Mouse (Mus musculus) lung, adult 18-20 months (tissue): ENCODE data around the gene Amn1.
"Not testable (repeated sequence)": the region's sequence is repeated elsewhere in the genome, so short reads cannot be mapped to it uniquely, and the experiment has no call there.

ENCODE experiments used
- DNase-seq, 2 experiments: peaks; one replicate each; pipeline ENCODE4 v3.0.0; 2022; ENCODE audit warnings: mixed read lengths in 2 of 2

The Amn1 gene

GRCm38 (mm10) chr6:149154116-149155030 is 34.1 kb downstream of the Amn1 start:
- no peak for DNase-seq

GRCm38 (mm10) chr6:149153473-149154115 is 34.9 kb downstream of the Amn1 start:
- no peak for DNase-seq

GRCm38 (mm10) chr6:149152119-149152518 is 36.4 kb downstream of the Amn1 start:
- DNase-seq: no peak

GRCm38 (mm10) chr6:149148436-149149229 is 39.9 kb downstream of the Amn1 start:
- DNase-seq: no peak

GRCm38 (mm10) chr6:149145143-149145542 is 43.4 kb downstream of the Amn1 start:
- DNase-seq: no peak

- peak; percentile 90 to 92 for DNase-seq
Observed at GRCm38 (mm10) chr6:149141393-149142173, 46.9 kb downstream of the Amn1 start.

- DNase-seq: no peak
Observed at GRCm38 (mm10) chr6:149139471-149139870, 49.0 kb downstream of the Amn1 start, which contains the start of gene Etfbkmt. Etfbkmt (plus strand) TSS chr6:149139849.

GRCm38 (mm10) chr6:149139011-149139410 is 49.5 kb downstream of the Amn1 start:
- DNase-seq: no peak

- DNase-seq: no peak
Observed at GRCm38 (mm10) chr6:149137936-149138335, 50.6 kb downstream of the Amn1 start.

GRCm38 (mm10) chr6:149135631-149136030 is 52.9 kb downstream of the Amn1 start:
- DNase-seq: no peak

GRCm38 (mm10) chr6:149134391-149135150 is 53.9 kb downstream of the Amn1 start:
- DNase-seq: no peak

GRCm38 (mm10) chr6:149132311-149133077 is 56.0 kb downstream of the Amn1 start:
- peak in 1 of 2 experiments; percentile 36 for DNase-seq

GRCm38 (mm10) chr6:149131111-149131510 is 57.4 kb downstream of the Amn1 start:
- DNase-seq: no peak

- not testable (repeated sequence) for DNase-seq
Observed at GRCm38 (mm10) chr6:149129870-149130269, 58.6 kb downstream of the Amn1 start, which contains the start of gene Gm10203. Gm10203 (plus strand) TSS chr6:149130170.

GRCm38 (mm10) chr6:149126675-149127074 is 61.8 kb downstream of the Amn1 start:
- DNase-seq: peak; percentile 32 to 44

- DNase-seq: no peak
Observed at GRCm38 (mm10) chr6:149123042-149123441, 65.5 kb downstream of the Amn1 start.

- peak in 1 of 2 experiments; percentile 58 for DNase-seq
Observed at GRCm38 (mm10) chr6:149119853-149120252, 68.7 kb downstream of the Amn1 start.

- no peak for DNase-seq
Observed at GRCm38 (mm10) chr6:149118935-149119334, 69.6 kb downstream of the Amn1 start.

GRCm38 (mm10) chr6:149116992-149117391 is 71.5 kb downstream of the Amn1 start:
- DNase-seq: no peak

GRCm38 (mm10) chr6:149108909-149109308 is 79.6 kb downstream of the Amn1 start:
- no peak for DNase-seq
